Mouse (Mus musculus) lung, postnatal 0 days (tissue): ENCODE results near the gene Wdr62.

Experiments used
- CTCF ChIP-seq: IDR thresholded peaks from 2 replicates; pipeline ENCODE4 v1.5.1; 2016; ENCODE audit warnings: antibody characterized with exemption, mild to moderate bottlenecking
- EP300 ChIP-seq: IDR thresholded peaks from 2 replicates; pipeline ENCODE4 v1.6.1; 2016; ENCODE audit warnings: antibody characterized with exemption, mild to moderate bottlenecking, control low read depth

- TF ChIP-seq CTCF (no peak), EP300 (no peak)
Observed at GRCm38 (mm10) chr7:30231669-30232454, 48.4 kb downstream of the Wdr62 start, which contains the start of the genes Polr2i and Tbcb.
